Mouse (Mus musculus): ENCODE data around the gene Ccr9. TPM values are rescaled to one million over a fixed set of nuclear protein-coding genes. Genes with fewer than 3 reads are reported as not detected.

Gene Ccr9
- polyA plus RNA-seq (2016; fragmentation: Nextera tagmentation; extraction: Ambion mirVana), result 0.04 and 0.09 TPM in 2 replicates

- Histone ChIP-seq H3K9me3 (no peaks in the 10 kb centered on the region), H3K27me3 (ENCODE audit: poor library complexity, severe bottlenecking) (peaks cover 89% of the 10 kb centered on the region), H3K4me3 (peak within 1 kb of the TSS; percentile 55), H3K36me3 (replicated peaks) (no peaks in the 10 kb centered on the region), H3K27ac (no peak within 1 kb of the TSS), H3K4me1 (peaks cover 12% of the 10 kb centered on the region)
- under 1% methylated on average over 73 of the region's 73 CpGs for WGBS
- peak; percentile 51 for DNase-seq (ENCODE audit: extremely low spot score, low spot score)
Observed at GRCm38 (mm10) chr9:123678327-123679105, at the start of gene Ccr9, which contains the start of gene Slc6a20a. Gene Ccr9, plus strand, starts transcription at chr9:123678439. Gene Slc6a20a, minus strand, starts transcription at chr9:123678885.

- no peaks in the 10 kb centered on the region for H3K27me3 ChIP-seq (ENCODE audit: poor library complexity, severe bottlenecking)
- H3K9me3 ChIP-seq, result no peaks in the 10 kb centered on the region
- 90% methylated on average over 3 of the region's 3 CpGs for WGBS
- no peak overlapping the region for H3K27ac ChIP-seq
- no peak overlapping the region for H3K4me3 ChIP-seq
- no peaks in the 10 kb centered on the region for H3K36me3 ChIP-seq (replicated peaks)
- DNase-seq (ENCODE audit: extremely low spot score, low spot score), result no peak
- no peaks in the 10 kb centered on the region for H3K4me1 ChIP-seq
Observed at GRCm38 (mm10) chr9:123631666-123632065, 46.6 kb upstream of the Ccr9 start.

GRCm38 (mm10) chr9:123632281-123632680 lies 46.0 kb upstream of the Ccr9 start, which contains the start of gene Slc6a20b:
Gene Slc6a20b, minus strand, starts transcription at chr9:123632565.
- Histone ChIP-seq H3K9me3 (no peaks in the 10 kb centered on the region), H3K27me3 (ENCODE audit: poor library complexity, severe bottlenecking) (no peaks in the 10 kb centered on the region), H3K4me3 (no peak within 1 kb of the TSS), H3K4me1 (no peaks in the 10 kb centered on the region), H3K27ac (no peak within 1 kb of the TSS), H3K36me3 (replicated peaks) (no peaks in the 10 kb centered on the region)
- WGBS, result 90% methylated on average over 6 of the region's 6 CpGs
- no peak for DNase-seq (ENCODE audit: extremely low spot score, low spot score)

- Histone ChIP-seq H3K4me1 (no peaks in the 10 kb centered on the region), H3K27ac (no peak overlapping the region), H3K4me3 (no peak overlapping the region), H3K36me3 (replicated peaks) (no peaks in the 10 kb centered on the region), H3K27me3 (ENCODE audit: poor library complexity, severe bottlenecking) (no peaks in the 10 kb centered on the region), H3K9me3 (no peaks in the 10 kb centered on the region)
- WGBS, result 85% methylated on average over 3 of the region's 3 CpGs
- no peak for DNase-seq (ENCODE audit: extremely low spot score, low spot score)
Observed at GRCm38 (mm10) chr9:123632993-123633392, 45.2 kb upstream of the Ccr9 start.

- no peaks in the 10 kb centered on the region for H3K36me3 ChIP-seq (replicated peaks)
- H3K4me3 ChIP-seq, result no peak overlapping the region
- no peaks in the 10 kb centered on the region for H3K9me3 ChIP-seq
- WGBS, result 65% methylated on average over 5 of the region's 5 CpGs
- no peak for DNase-seq (ENCODE audit: extremely low spot score, low spot score)
- no peak overlapping the region for H3K27ac ChIP-seq
- H3K27me3 ChIP-seq (ENCODE audit: poor library complexity, severe bottlenecking), result no peaks in the 10 kb centered on the region
- no peaks in the 10 kb centered on the region for H3K4me1 ChIP-seq
Observed at GRCm38 (mm10) chr9:123636771-123637170, 41.5 kb upstream of the Ccr9 start.

- Histone ChIP-seq H3K4me1 (no peaks in the 10 kb centered on the region), H3K36me3 (replicated peaks) (no peaks in the 10 kb centered on the region), H3K4me3 (no peak overlapping the region), H3K27me3 (ENCODE audit: poor library complexity, severe bottlenecking) (no peaks in the 10 kb centered on the region), H3K27ac (no peak overlapping the region), H3K9me3 (no peaks in the 10 kb centered on the region)
- DNase-seq (ENCODE audit: extremely low spot score, low spot score), result no peak
Observed at GRCm38 (mm10) chr9:123638231-123638630, 40.0 kb upstream of the Ccr9 start.

GRCm38 (mm10) chr9:123638668-123639089 lies 39.6 kb upstream of the Ccr9 start:
- WGBS, result 88% methylated on average over 1 of the region's 1 CpGs
- DNase-seq (ENCODE audit: extremely low spot score, low spot score), result no peak
- no peaks in the 10 kb centered on the region for H3K36me3 ChIP-seq (replicated peaks)

GRCm38 (mm10) chr9:123640106-123640505 lies 38.1 kb upstream of the Ccr9 start:
- Histone ChIP-seq H3K9me3 (no peaks in the 10 kb centered on the region), H3K4me3 (no peak overlapping the region)
- WGBS, result 85% methylated on average over 1 of the region's 1 CpGs

More at GRCm38 (mm10) chr9:123638668-123639089, 39.6 kb upstream of the Ccr9 start:
- no peaks in the 10 kb centered on the region for H3K9me3 ChIP-seq
- no peaks in the 10 kb centered on the region for H3K27me3 ChIP-seq (ENCODE audit: poor library complexity, severe bottlenecking)
- no peak overlapping the region for H3K27ac ChIP-seq
- no peaks in the 10 kb centered on the region for H3K4me1 ChIP-seq
- no peak overlapping the region for H3K4me3 ChIP-seq

GRCm38 (mm10) chr9:123649785-123650511 lies 28.3 kb upstream of the Ccr9 start:
- Histone ChIP-seq H3K27ac (no peak overlapping the region), H3K4me3 (no peak overlapping the region), H3K4me1 (no peaks in the 10 kb centered on the region), H3K9me3 (no peaks in the 10 kb centered on the region), H3K27me3 (ENCODE audit: poor library complexity, severe bottlenecking) (no peaks in the 10 kb centered on the region), H3K36me3 (replicated peaks) (no peaks in the 10 kb centered on the region)
- WGBS, result 95% methylated on average over 2 of the region's 2 CpGs
- DNase-seq (ENCODE audit: extremely low spot score, low spot score), result no peak

More at GRCm38 (mm10) chr9:123640106-123640505, 38.1 kb upstream of the Ccr9 start:
- Histone ChIP-seq H3K4me1 (no peaks in the 10 kb centered on the region), H3K36me3 (replicated peaks) (no peaks in the 10 kb centered on the region), H3K27me3 (ENCODE audit: poor library complexity, severe bottlenecking) (no peaks in the 10 kb centered on the region), H3K27ac (no peak overlapping the region)
- no peak for DNase-seq (ENCODE audit: extremely low spot score, low spot score)

- Histone ChIP-seq H3K4me3 (no peak overlapping the region), H3K4me1 (no peaks in the 10 kb centered on the region), H3K36me3 (replicated peaks) (no peaks in the 10 kb centered on the region), H3K27ac (no peak overlapping the region), H3K9me3 (no peaks in the 10 kb centered on the region), H3K27me3 (ENCODE audit: poor library complexity, severe bottlenecking) (no peaks in the 10 kb centered on the region)
- DNase-seq (ENCODE audit: extremely low spot score, low spot score), result no peak
- WGBS, result 56% methylated on average over 4 of the region's 4 CpGs
Observed at GRCm38 (mm10) chr9:123651369-123651768, 26.9 kb upstream of the Ccr9 start.

- 83% methylated on average over 3 of the region's 3 CpGs for whole genome bisulfite sequencing
- Histone ChIP-seq H3K4me3 (no peak overlapping the region), H3K9me3 (no peaks in the 10 kb centered on the region), H3K27me3 (ENCODE audit: poor library complexity, severe bottlenecking) (no peaks in the 10 kb centered on the region), H3K36me3 (replicated peaks) (no peaks in the 10 kb centered on the region), H3K4me1 (no peaks in the 10 kb centered on the region), H3K27ac (no peak overlapping the region)
- no peak for DNase-seq (ENCODE audit: extremely low spot score, low spot score)
Observed at GRCm38 (mm10) chr9:123657457-123657856, 20.8 kb upstream of the Ccr9 start.

- Histone ChIP-seq H3K9me3 (no peaks in the 10 kb centered on the region), H3K4me3 (no peak overlapping the region), H3K4me1 (no peaks in the 10 kb centered on the region), H3K27ac (no peak overlapping the region), H3K36me3 (replicated peaks) (no peaks in the 10 kb centered on the region), H3K27me3 (ENCODE audit: poor library complexity, severe bottlenecking) (no peaks in the 10 kb centered on the region)
- DNase-seq (ENCODE audit: extremely low spot score, low spot score), result no peak
Observed at GRCm38 (mm10) chr9:123658981-123659380, 19.3 kb upstream of the Ccr9 start.

Measured in forebrain, embryonic 10.5 days (tissue).